In the genomic region with DNA sequence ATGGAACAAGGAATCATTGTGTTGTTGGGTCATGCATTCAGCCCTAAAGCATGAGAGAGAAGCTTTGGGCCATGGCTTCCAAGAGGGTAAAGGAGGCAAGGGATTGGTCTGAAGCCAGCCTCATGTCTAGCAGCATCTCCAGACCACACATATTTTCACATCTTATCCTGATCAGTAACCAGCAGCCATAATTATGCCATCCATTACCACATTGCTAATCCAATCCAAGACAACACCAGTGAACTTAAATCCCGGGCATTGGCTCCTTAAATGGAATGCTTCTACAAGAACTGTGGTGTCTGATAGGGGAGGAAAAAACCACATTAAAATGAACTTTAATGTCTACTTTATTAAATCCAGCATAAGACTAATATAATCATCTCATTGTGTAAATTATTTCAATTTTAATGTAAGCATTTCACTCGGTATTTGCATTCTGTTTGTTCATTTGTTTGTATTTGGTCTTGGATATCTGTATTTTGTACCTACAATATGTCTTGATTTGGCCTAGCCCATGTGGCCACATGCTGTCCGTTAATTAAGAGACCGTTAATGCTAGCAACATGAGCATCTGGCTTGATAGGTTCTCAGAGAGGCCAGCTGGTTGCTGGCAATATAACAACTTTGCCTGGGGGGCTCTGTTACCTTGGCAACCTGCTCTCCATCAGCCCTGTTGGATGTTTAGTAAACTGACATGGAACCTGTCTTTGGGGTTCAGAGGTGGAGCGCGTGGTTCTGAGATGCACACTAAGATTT, we compare ENCODE assay signal across 20 mouse cellular contexts. TPM values are rescaled to one million over a fixed set of nuclear protein-coding genes. Genes with fewer than 3 reads are reported as not detected.
DNase-seq lines count a peak whose midpoint lies in the region.
"Had no signal": no experiment of that assay in that cellular context is flagged by ENCODE, and none has a peak within 500 bp of the region (broad histone marks: within the 10 kb centered on the region; RNA-seq: fewer than 3 reads in every experiment).

No protein-coding gene starts in this region.

- H3K27ac ChIP-seq in hindbrain, embryonic 10.5 days, result 0 out of 2 replicates have a peak overlapping the region, but pooled peaks have one; percentile 31
- H3K27ac ChIP-seq: gastrocnemius, adult 2 months; heart, embryonic 13.5 days; liver, embryonic 12.5 days; neural tube, embryonic 12.5 days had no signal

- H3K4me1 ChIP-seq in hindbrain, embryonic 10.5 days (replicated peaks), result peaks cover 32% of the 10 kb centered on the region
- H3K4me1 ChIP-seq: liver, embryonic 12.5 days; megakaryocyte, embryonic 14.5 days had no signal

- H3K36me3 ChIP-seq in hindbrain, embryonic 10.5 days, result no peaks in the 10 kb centered on the region
- H3K36me3 ChIP-seq: heart, embryonic 13.5 days; liver, embryonic 12.5 days; neural tube, embryonic 12.5 days had no signal

- intact Hi-C loops in left cerebral cortex, postnatal 4 days (cut with DNase I), result no loop called here
- intact Hi-C loops in gastrocnemius, postnatal 14 days (cut with DNase I; ENCODE audit: low total_unique reads), result no loop called here

- H3K27me3 ChIP-seq in hindbrain, embryonic 10.5 days (ENCODE audit: insufficient read depth, poor library complexity, severe bottlenecking), result no peaks in the 10 kb centered on the region; the same call in 1 of the 2 replicates
- H3K27me3 ChIP-seq: CH12.LX; heart, embryonic 13.5 days; liver, embryonic 12.5 days; neural tube, embryonic 12.5 days had no signal

- 80% methylated on average over 6 of the region's 6 CpGs for WGBS in hindbrain, embryonic 10.5 days

- DNase-seq in cerebellum, adult 9-10 months, result peak; percentile 25
- DNase-seq in cerebellum, adult 11 months, result no peak
- DNase-seq in left cerebral cortex, postnatal 4 days, result peak; percentile 86
- no peak for DNase-seq in left cerebral cortex, adult 18-20 months (ENCODE audit: low spot score in 2 of 2)
- peak; percentile 20 for DNase-seq in hindbrain, embryonic 10.5 days (ENCODE audit: low spot score)
- peak; percentile 17 for DNase-seq in mesoderm, embryonic 11.5 days (ENCODE audit: low read depth, low spot score)
- DNase-seq in spleen, adult 18-20 months, result no peak
- no peak for DNase-seq in gastrocnemius, postnatal 14 days

- no peaks in the 10 kb centered on the region for H3K9me3 ChIP-seq in hindbrain, embryonic 10.5 days
- H3K9me3 ChIP-seq: heart, embryonic 13.5 days; liver, embryonic 12.5 days; megakaryocyte, embryonic 14.5 days; neural tube, embryonic 12.5 days had no signal

- no peak overlapping the region for H3K4me3 ChIP-seq in hindbrain, embryonic 10.5 days
- H3K4me3 ChIP-seq: erythroblast, embryonic 14.5 days; gastrocnemius, adult 2 months; heart, embryonic 13.5 days; liver, embryonic 12.5 days; megakaryocyte, embryonic 14.5 days; neural tube, embryonic 12.5 days had no signal

RNA-seq across cellular contexts. Expression of a gene that starts 43.9 kb away (rescaled TPM):
- total RNA-seq in left cerebral cortex, postnatal 4 days (2021), result under 1 TPM in 1 of 2 experiments, not detected in 1; 0.20 TPM
- total RNA-seq in left cerebral cortex, adult 18-20 months (2021), result not detected
- not detected in 2 replicates for polyA plus RNA-seq in hindbrain, embryonic 10.5 days (2016; fragmentation: Nextera tagmentation; extraction: Ambion mirVana)
- total RNA-seq in gastrocnemius, postnatal 14 days (2021), result not detected
- total RNA-seq: CH12.LX; gastrocnemius, adult 2 months; hematopoietic stem cell, adult 5-6 weeks; left cerebral cortex, postnatal 14 days had no signal
- polyA plus RNA-seq: cortical plate, adult 2 months; erythroblast, embryonic 14.5 days; heart, embryonic 13.5 days; kidney, embryonic 14.5 days; liver, embryonic 12.5 days; neural tube, embryonic 12.5 days; urinary bladder, adult 2 months had no signal

Comparison
In these comparisons a context has a peak if more than half of its experiments do, and no peak if none do; other contexts are left out.
1. DNase-seq: peak in cerebellum, adult 9-10 months (single experiment), left cerebral cortex, postnatal 4 days (single experiment), hindbrain, embryonic 10.5 days (single experiment) and mesoderm, embryonic 11.5 days (single experiment); none in cerebellum, adult 11 months (single experiment), left cerebral cortex, adult 18-20 months (0 of 2), spleen, adult 18-20 months (0 of 2) and gastrocnemius, postnatal 14 days (single experiment).